In genomic region chr2:26915927-26916728, GRCm38 (mm10) we compare ENCODE assay signal across 8 mouse cellular contexts. TPM values are rescaled to one million over a fixed set of nuclear protein-coding genes. Genes with fewer than 3 reads are reported as not detected.
DNase-seq lines count a peak whose midpoint lies in the region; ATAC-seq and TF ChIP-seq lines count a peak whose summit lies in the region.

TSS of gene Surf2 (plus strand) at chr2:26916367.
TSS of gene Surf1 (minus strand) at chr2:26916530.

- DNase-seq in 416B (ENCODE audit: low read depth), result peak; percentile 83
- DNase-seq in heart, embryonic 10.5 days (ENCODE audit: low spot score), result peak; percentile 94
- DNase-seq in midbrain, postnatal 0 days (ENCODE audit: low spot score), result peak; percentile 90
- peak; percentile 67 to 82 for DNase-seq in spleen, postnatal 10 days (ENCODE audit: low spot score in 2 of 2)

- peaks cover 70% of the 10 kb centered on the region for H3K36me3 ChIP-seq in heart, embryonic 10.5 days
- peaks cover 69% of the 10 kb centered on the region for H3K36me3 ChIP-seq in kidney, embryonic 15.5 days
- peaks cover 67% of the 10 kb centered on the region for H3K36me3 ChIP-seq in limb, embryonic 15.5 days
- peaks cover 51% of the 10 kb centered on the region for H3K36me3 ChIP-seq in midbrain, postnatal 0 days (ENCODE audit: insufficient read depth, low read length)

- no peak for TF ChIP-seq CTCF in bone marrow macrophage, adult 2 months (IDR thresholded peaks at IDR 0.05; ENCODE audit: low read depth, low read length)
- no peak for TF ChIP-seq CTCF in midbrain, postnatal 0 days (IDR thresholded peaks at IDR 0.05)

- H3K27me3 ChIP-seq in heart, embryonic 10.5 days (ENCODE audit: insufficient read depth, poor library complexity, severe bottlenecking), result no peaks in the 10 kb centered on the region
- H3K27me3 ChIP-seq in kidney, embryonic 15.5 days, result no peaks in the 10 kb centered on the region
- no peaks in the 10 kb centered on the region for H3K27me3 ChIP-seq in limb, embryonic 15.5 days
- H3K27me3 ChIP-seq in midbrain, postnatal 0 days (ENCODE audit: insufficient read depth, low read length), result no peaks in the 10 kb centered on the region

- peak within 1 kb of the TSS; percentile 77 for H3K9ac ChIP-seq in kidney, embryonic 15.5 days
- H3K9ac ChIP-seq in limb, embryonic 15.5 days, result peak within 1 kb of the TSS; percentile 70
- peak within 1 kb of the TSS; percentile 81 for H3K9ac ChIP-seq in midbrain, postnatal 0 days (replicated peaks; ENCODE audit: low read length, poor library complexity, severe bottlenecking)

- H3K4me3 ChIP-seq in bone marrow macrophage, adult 2 months (ENCODE audit: insufficient read depth, low read length), result peak within 1 kb of the TSS; percentile 66
- peak within 1 kb of the TSS; percentile 76 for H3K4me3 ChIP-seq in heart, embryonic 10.5 days
- H3K4me3 ChIP-seq in kidney, embryonic 15.5 days (replicated peaks), result peak within 1 kb of the TSS; percentile 83
- peak within 1 kb of the TSS; percentile 68 for H3K4me3 ChIP-seq in limb, embryonic 15.5 days
- peak within 1 kb of the TSS; percentile 73 for H3K4me3 ChIP-seq in midbrain, postnatal 0 days (ENCODE audit: low read depth, low read length)

- peak within 1 kb of the TSS; percentile 63 for H3K27ac ChIP-seq in bone marrow macrophage, adult 2 months (ENCODE audit: insufficient read depth, low read depth, low read length)
- H3K27ac ChIP-seq in heart, embryonic 10.5 days, result peak within 1 kb of the TSS; percentile 90
- H3K27ac ChIP-seq in kidney, embryonic 15.5 days, result peak within 1 kb of the TSS; percentile 91
- peak within 1 kb of the TSS; percentile 78 for H3K27ac ChIP-seq in limb, embryonic 15.5 days
- peak within 1 kb of the TSS; percentile 78 for H3K27ac ChIP-seq in midbrain, postnatal 0 days (ENCODE audit: low read depth, low read length)

- ATAC-seq in erythroblast, adult 5-6 weeks (replicated peaks; ENCODE audit: low FRiP score, poor library complexity, severe bottlenecking), result peak; percentile 85
- ATAC-seq in kidney, embryonic 15.5 days (replicated peaks; ENCODE audit: low FRiP score), result peak; percentile 79
- ATAC-seq in limb, embryonic 15.5 days (ENCODE audit: insufficient number of reproducible peaks, low FRiP score, low TSS enrichment, low read depth), result peak; percentile 40
- ATAC-seq in midbrain, postnatal 0 days (ENCODE audit: low FRiP score), result peak; percentile 81

- H3K4me2 ChIP-seq in kidney, embryonic 15.5 days, result peak within 1 kb of the TSS; percentile 87
- peak within 1 kb of the TSS; percentile 95 for H3K4me2 ChIP-seq in limb, embryonic 15.5 days
- H3K4me2 ChIP-seq in midbrain, postnatal 0 days (ENCODE audit: low read depth, low read length, poor library complexity, severe bottlenecking), result peak within 1 kb of the TSS; percentile 98

- WGBS in heart, embryonic 10.5 days, result 2% methylated on average over 47 of the region's 47 CpGs
- 1% methylated on average over 47 of the region's 47 CpGs for WGBS in kidney, embryonic 15.5 days
- 2% methylated on average over 47 of the region's 47 CpGs for WGBS in limb, embryonic 15.5 days
- 3% methylated on average over 47 of the region's 47 CpGs for WGBS in midbrain, postnatal 0 days

- H3K9me3 ChIP-seq in heart, embryonic 10.5 days, result no peaks in the 10 kb centered on the region
- no peaks in the 10 kb centered on the region for H3K9me3 ChIP-seq in kidney, embryonic 15.5 days (replicated peaks)
- H3K9me3 ChIP-seq in limb, embryonic 15.5 days, result no peaks in the 10 kb centered on the region
- no peaks in the 10 kb centered on the region for H3K9me3 ChIP-seq in midbrain, postnatal 0 days (ENCODE audit: low read length)

- no peak for TF ChIP-seq POLR2A in bone marrow macrophage, adult 2 months (IDR thresholded peaks at IDR 0.05; ENCODE audit: borderline replicate concordance, low read depth, low read length)

- H3K4me1 ChIP-seq in bone marrow macrophage, adult 2 months (ENCODE audit: control insufficient read depth, insufficient read depth, low read length), result peaks cover 12% of the 10 kb centered on the region
- peaks cover 41% of the 10 kb centered on the region for H3K4me1 ChIP-seq in heart, embryonic 10.5 days
- H3K4me1 ChIP-seq in kidney, embryonic 15.5 days, result peaks cover 59% of the 10 kb centered on the region
- peaks cover 47% of the 10 kb centered on the region for H3K4me1 ChIP-seq in limb, embryonic 15.5 days
- peaks cover 27% of the 10 kb centered on the region for H3K4me1 ChIP-seq in midbrain, postnatal 0 days (ENCODE audit: insufficient read depth, low read length)

RNA-seq across cellular contexts. Expression of gene Surf2, which starts in this region (rescaled TPM):
- 38.4 and 46.6 TPM in 2 replicates for polyA plus RNA-seq in bone marrow macrophage, adult 2 months (2012; ENCODE audit: insufficient read depth, insufficient read length, missing spikeins)
- 14.4 and 16.9 TPM in 2 replicates for total RNA-seq in erythroblast, adult 5-6 weeks (2015; ENCODE audit: low replicate concordance)
- 4.2 and 15.0 TPM in 2 replicates for total RNA-seq in erythroblast, adult 5-6 weeks (2017; ENCODE audit: low replicate concordance)
- 39.9 and 45.7 TPM in 2 replicates for polyA plus RNA-seq in heart, embryonic 10.5 days (2016; fragmentation: Nextera tagmentation; extraction: Ambion mirVana)
- polyA plus RNA-seq in kidney, embryonic 15.5 days (2015; fragmentation: Nextera tagmentation; extraction: Ambion mirVana), result 45.4 and 46.4 TPM in 2 replicates
- polyA plus RNA-seq in limb, embryonic 15.5 days (2015; fragmentation: Nextera tagmentation; extraction: Ambion mirVana), result 32.4 and 41.0 TPM in 2 replicates
- total RNA-seq in midbrain, postnatal 0 days (2014; rRNA removed), result 27.5 and 30.0 TPM in 2 replicates
- polyA plus RNA-seq in midbrain, postnatal 0 days (2015; fragmentation: Nextera tagmentation; extraction: Ambion mirVana), result 55.2 and 55.5 TPM in 2 replicates

RNA-seq across cellular contexts. Expression of gene Surf1, which starts in this region (rescaled TPM):
- polyA plus RNA-seq in bone marrow macrophage, adult 2 months (2012; ENCODE audit: insufficient read depth, insufficient read length, missing spikeins), result 91.1 and 97.9 TPM in 2 replicates
- 9.6 and 34.7 TPM in 2 replicates for total RNA-seq in erythroblast, adult 5-6 weeks (2015; ENCODE audit: low replicate concordance)
- 17.5 and 20.1 TPM in 2 replicates for total RNA-seq in erythroblast, adult 5-6 weeks (2017; ENCODE audit: low replicate concordance)
- 40.9 and 45.6 TPM in 2 replicates for polyA plus RNA-seq in heart, embryonic 10.5 days (2016; fragmentation: Nextera tagmentation; extraction: Ambion mirVana)
- 55.2 and 58.1 TPM in 2 replicates for polyA plus RNA-seq in kidney, embryonic 15.5 days (2015; fragmentation: Nextera tagmentation; extraction: Ambion mirVana)
- 58.0 and 61.3 TPM in 2 replicates for polyA plus RNA-seq in limb, embryonic 15.5 days (2015; fragmentation: Nextera tagmentation; extraction: Ambion mirVana)
- 59.7 and 78.8 TPM in 2 replicates for total RNA-seq in midbrain, postnatal 0 days (2014; rRNA removed)
- polyA plus RNA-seq in midbrain, postnatal 0 days (2015; fragmentation: Nextera tagmentation; extraction: Ambion mirVana), result 112 and 122 TPM in 2 replicates

Comparison
In these comparisons a context has a peak if more than half of its experiments do, and no peak if none do; other contexts are left out.
1. Peak in every context shown above with its lines: DNase-seq, ATAC-seq, H3K4me3 ChIP-seq and H3K27ac ChIP-seq.